13 mouse cellular contexts compared by ENCODE assay signal in the genomic region with DNA sequence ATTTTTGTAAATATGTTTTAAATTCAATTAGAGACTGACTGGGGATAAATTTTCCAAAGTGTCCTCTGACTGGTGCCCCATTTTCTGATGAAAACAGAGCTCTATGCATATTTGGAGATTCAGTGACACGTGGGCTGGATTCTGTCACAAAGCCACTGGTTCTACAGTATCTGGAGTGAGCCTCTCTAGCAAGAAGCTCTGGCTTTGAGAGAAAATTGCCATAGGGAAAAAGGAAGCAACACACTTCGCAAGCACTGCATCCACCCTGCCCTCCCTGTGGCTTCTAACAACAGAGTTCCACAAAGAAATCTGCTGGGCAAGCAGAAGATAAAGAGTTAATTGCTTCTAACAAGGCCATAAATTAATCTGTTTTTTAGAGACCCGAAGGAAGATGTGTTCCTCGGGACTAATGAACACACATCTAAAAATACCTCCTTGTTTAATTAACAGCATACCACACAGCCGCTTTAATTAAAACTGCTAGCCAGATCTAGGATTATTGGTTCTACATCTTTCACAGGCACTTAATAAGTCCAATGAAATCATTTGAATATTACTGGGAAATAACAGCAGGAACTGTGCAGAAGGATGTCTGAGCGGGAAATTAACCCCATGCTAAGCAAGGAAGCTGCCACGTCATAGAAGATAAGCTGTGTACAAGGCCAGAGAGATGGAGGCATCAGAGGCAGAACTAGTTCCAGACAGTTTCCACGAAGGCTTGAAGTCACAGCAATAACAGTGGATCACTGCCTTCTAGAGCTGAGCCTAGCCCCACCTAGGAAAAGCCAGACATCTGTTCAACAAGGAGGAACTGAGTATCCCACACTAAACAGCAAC.
A peak's percentile ranks its signal among the peaks of the same experiment; 100 is the strongest.
DNase-seq lines count a peak whose midpoint lies in the region; ATAC-seq lines count a peak whose summit lies in the region.
"Had no signal": no experiment of that assay in that cellular context is flagged by ENCODE, and none has a peak within 500 bp of the region (broad histone marks: within the 10 kb centered on the region; RNA-seq: fewer than 3 reads in every experiment).

No protein-coding gene starts in this region.

- 16% methylated on average over 8 of the region's 8 CpGs for WGBS in limb, embryonic 11.5 days
- WGBS in limb, embryonic 10.5 days = 21% methylated on average over 8 of the region's 8 CpGs
- WGBS in hindbrain, embryonic 12.5 days = 46% methylated on average over 8 of the region's 8 CpGs
- WGBS in neural tube, embryonic 13.5 days = 9% methylated on average over 8 of the region's 8 CpGs

- no peak overlapping the region for H3K4me2 ChIP-seq in limb, embryonic 11.5 days (ENCODE audit: low read depth, severe bottlenecking)
- no peak overlapping the region for H3K4me2 ChIP-seq in hindbrain, embryonic 12.5 days (replicated peaks)
- H3K4me2 ChIP-seq in neural tube, embryonic 13.5 days = peak overlapping the region; percentile 27
- H3K4me2 ChIP-seq: limb, embryonic 12.5 days had no signal

- H3K27ac ChIP-seq in limb, embryonic 11.5 days (replicated peaks; ENCODE audit: low read depth, low read length) = no peak overlapping the region
- H3K27ac ChIP-seq in limb, embryonic 10.5 days = no peak overlapping the region
- no peak overlapping the region for H3K27ac ChIP-seq in hindbrain, embryonic 12.5 days
- peak overlapping the region; percentile 52 for H3K27ac ChIP-seq in neural tube, embryonic 13.5 days (replicated peaks)
- H3K27ac ChIP-seq: limb, embryonic 12.5 days had no signal

- H3K36me3 ChIP-seq in limb, embryonic 11.5 days (ENCODE audit: control insufficient read depth, insufficient read depth, low read length) = no peaks in the 10 kb centered on the region
- H3K36me3 ChIP-seq in limb, embryonic 10.5 days = no peaks in the 10 kb centered on the region
- H3K36me3 ChIP-seq in hindbrain, embryonic 12.5 days = no peaks in the 10 kb centered on the region
- no peaks in the 10 kb centered on the region for H3K36me3 ChIP-seq in neural tube, embryonic 13.5 days
- H3K36me3 ChIP-seq: limb, embryonic 12.5 days had no signal

- H3K4me1 ChIP-seq in limb, embryonic 11.5 days (ENCODE audit: control insufficient read depth, insufficient read depth, low read length) = peaks cover 9% of the 10 kb centered on the region
- H3K4me1 ChIP-seq in limb, embryonic 10.5 days = peaks cover 34% of the 10 kb centered on the region
- H3K4me1 ChIP-seq in hindbrain, embryonic 12.5 days = peaks cover 3% of the 10 kb centered on the region; the same call in 1 of the 2 replicates
- H3K4me1 ChIP-seq in neural tube, embryonic 13.5 days (replicated peaks) = peaks cover 9% of the 10 kb centered on the region

- peak; percentile 27 for DNase-seq in embryo, embryonic 10 days (ENCODE audit: low spot score)
- DNase-seq in embryo, embryonic 9.5 days (ENCODE audit: extremely low spot score) = no peak
- DNase-seq in limb, embryonic 11.5 days (ENCODE audit: low spot score) = no peak
- DNase-seq in limb, embryonic 10.5 days (ENCODE audit: low spot score) = no peak
- no peak for DNase-seq in thymus, postnatal 0 days (ENCODE audit: low spot score)
- DNase-seq in urinary bladder, adult 2 months (ENCODE audit: low spot score) = no peak
- DNase-seq: kidney, postnatal 36 days; lung, postnatal 14 days; thymus, postnatal 25 days had no signal

- ATAC-seq in limb, embryonic 11.5 days (ENCODE audit: insufficient number of reproducible peaks, low FRiP score, low TSS enrichment, low read depth) = peak; percentile 26; the same call in 1 of the 2 replicates
- ATAC-seq in hindbrain, embryonic 12.5 days (ENCODE audit: low FRiP score) = peak; percentile 43
- peak; percentile 86 for ATAC-seq in neural tube, embryonic 13.5 days (ENCODE audit: low read depth)
- ATAC-seq: activated CD4-positive, CD25-positive, alpha-beta regulatory T cell, adult 4 months had no signal

- no peaks in the 10 kb centered on the region for H3K9me3 ChIP-seq in limb, embryonic 11.5 days (ENCODE audit: control insufficient read depth, low read length)
- no peaks in the 10 kb centered on the region for H3K9me3 ChIP-seq in limb, embryonic 10.5 days (replicated peaks)
- H3K9me3 ChIP-seq in hindbrain, embryonic 12.5 days (replicated peaks) = no peaks in the 10 kb centered on the region
- H3K9me3 ChIP-seq in neural tube, embryonic 13.5 days = no peaks in the 10 kb centered on the region
- H3K9me3 ChIP-seq: limb, embryonic 12.5 days had no signal

- H3K9ac ChIP-seq in limb, embryonic 11.5 days (ENCODE audit: low read length) = no peak overlapping the region
- H3K9ac ChIP-seq in hindbrain, embryonic 12.5 days = no peak overlapping the region
- no peak overlapping the region for H3K9ac ChIP-seq in neural tube, embryonic 13.5 days
- H3K9ac ChIP-seq: limb, embryonic 12.5 days had no signal

- no peak overlapping the region for H3K4me3 ChIP-seq in limb, embryonic 11.5 days (ENCODE audit: low read depth, low read length)
- no peak overlapping the region for H3K4me3 ChIP-seq in limb, embryonic 10.5 days
- no peak overlapping the region for H3K4me3 ChIP-seq in hindbrain, embryonic 12.5 days
- no peak overlapping the region for H3K4me3 ChIP-seq in neural tube, embryonic 13.5 days
- H3K4me3 ChIP-seq: limb, embryonic 12.5 days had no signal

- no peaks in the 10 kb centered on the region for H3K27me3 ChIP-seq in limb, embryonic 11.5 days (ENCODE audit: control insufficient read depth, insufficient read depth, low read length)
- no peaks in the 10 kb centered on the region for H3K27me3 ChIP-seq in limb, embryonic 10.5 days (ENCODE audit: low read depth, poor library complexity, severe bottlenecking)
- H3K27me3 ChIP-seq in hindbrain, embryonic 12.5 days = no peaks in the 10 kb centered on the region
- no peaks in the 10 kb centered on the region for H3K27me3 ChIP-seq in neural tube, embryonic 13.5 days
- H3K27me3 ChIP-seq: limb, embryonic 12.5 days had no signal

Comparison
In these comparisons a context has a peak if more than half of its experiments do, and no peak if none do; other contexts are left out.
1. ATAC-seq: peak in every context shown above with its lines; median percentile 86 in neural tube, embryonic 13.5 days; 43 in hindbrain, embryonic 12.5 days; 26 in limb, embryonic 11.5 days.